Mouse (Mus musculus) neural tube, embryonic 15.5 days (tissue): ENCODE data around the gene Sun3. TPM values are rescaled to one million over a fixed set of nuclear protein-coding genes. Genes with fewer than 3 reads are reported as not detected.

Experiments used
- ATAC-seq: fragments of 200-750 bp; cut with Nextera tagmentation; 2 replicates; pipeline ENCODE4 v1.8.0; 2017; ENCODE audit warnings: mild to moderate bottlenecking, moderate TSS enrichment, moderate library complexity; ENCODE audit not compliant: low FRiP score
- H3K27ac ChIP-seq: fragments of 300-500 bp; sonication (generic); replicated peaks from 2 replicates; pipeline ENCODE4 v1.5.1; 2015; ENCODE audit warnings: mild to moderate bottlenecking, inconsistent platforms
- H3K27me3 ChIP-seq: fragments of 300-500 bp; sonication (generic); replicated peaks from 2 replicates; pipeline ENCODE4 v1.6.1; 2015; ENCODE audit warnings: inconsistent platforms
- H3K36me3 ChIP-seq: fragments of 300-500 bp; sonication (generic); 2 replicates; pipeline ENCODE4 v1.6.1; 2015; ENCODE audit warnings: inconsistent platforms
- H3K4me1 ChIP-seq: fragments of 300-500 bp; sonication (generic); 2 replicates; pipeline ENCODE4 v1.6.1; 2015; ENCODE audit warnings: inconsistent platforms
- H3K4me2 ChIP-seq: fragments of 300-500 bp; sonication (generic); 2 replicates; pipeline ENCODE4 v1.6.1; 2015; ENCODE audit warnings: inconsistent platforms, mild to moderate bottlenecking, moderate library complexity
- H3K4me3 ChIP-seq: fragments of 300-500 bp; sonication (generic); replicated peaks from 2 replicates; pipeline ENCODE4 v1.5.1; 2015; ENCODE audit warnings: mild to moderate bottlenecking, inconsistent platforms
- H3K9ac ChIP-seq: fragments of 300-500 bp; sonication (generic); replicated peaks from 2 replicates; pipeline ENCODE4 v1.6.1; 2015; ENCODE audit warnings: mild to moderate bottlenecking, inconsistent platforms
- H3K9me3 ChIP-seq: fragments of 300-500 bp; sonication (generic); replicated peaks from 2 replicates; pipeline ENCODE4 v1.6.1; 2016; ENCODE audit warnings: inconsistent platforms
- WGBS: fragments of 180-500 bp; shearing (Covaris S2); methylation state at CpG from one replicate; pipeline ENCODE4 v1.1.7; 2015; ENCODE audit warnings: mixed read lengths; 5-methylcytosine and 5-hydroxymethylcytosine counted together
- polyA plus RNA-seq: library from polyadenylated mRNA; unstranded; fragments of >200 nt; fragmentation: Nextera tagmentation; extraction: Ambion mirVana; gene quantifications from 2 replicates; pipeline ENCODE4 v1.2.1, GENCODE M21; 2015

Gene Sun3
- polyA plus RNA-seq, 1 experiment from 2014 or later: 0.13 TPM

- no peak for ATAC-seq
- WGBS: 88% methylated on average over 4 of the region's 4 CpGs
Measured at GRCm38 (mm10) chr11:8978154-8978553, 70.6 kb downstream of the Sun3 start.

GRCm38 (mm10) chr11:8973166-8973565 lies 75.6 kb downstream of the Sun3 start, which contains the start of gene Pkd1l1:
Gene Pkd1l1 (minus strand): TSS chr11:8973266.
- no peak for ATAC-seq
- no peak within 1 kb of the TSS for H3K9ac ChIP-seq
- H3K27ac ChIP-seq: no peak within 1 kb of the TSS
- WGBS: 62% methylated on average over 3 of the region's 3 CpGs
- H3K4me1 ChIP-seq: peaks cover 9% of the 10 kb centered on the region
- H3K36me3 ChIP-seq: no peaks in the 10 kb centered on the region
- H3K4me2 ChIP-seq: no peak within 1 kb of the TSS
- H3K27me3 ChIP-seq: no peaks in the 10 kb centered on the region
- H3K9me3 ChIP-seq: no peaks in the 10 kb centered on the region
- no peak within 1 kb of the TSS for H3K4me3 ChIP-seq

More at GRCm38 (mm10) chr11:8978154-8978553, 70.6 kb downstream of the Sun3 start:
- Histone ChIP-seq H3K9me3 (no peaks in the 10 kb centered on the region), H3K4me3 (no peak overlapping the region), H3K27ac (no peak overlapping the region), H3K36me3 (no peaks in the 10 kb centered on the region), H3K4me1 (peaks cover 9% of the 10 kb centered on the region), H3K27me3 (no peaks in the 10 kb centered on the region), H3K4me2 (no peak overlapping the region), H3K9ac (no peak overlapping the region)

- WGBS: 85% methylated on average over 6 of the region's 6 CpGs
- no peak for ATAC-seq
- no peaks in the 10 kb centered on the region for H3K27me3 ChIP-seq
Measured at GRCm38 (mm10) chr11:8972093-8972492, 76.7 kb downstream of the Sun3 start.

GRCm38 (mm10) chr11:8970509-8970908 lies 78.3 kb downstream of the Sun3 start:
- ATAC-seq: no peak
- WGBS: 82% methylated on average over 9 of the region's 9 CpGs
- H3K27ac ChIP-seq: no peak overlapping the region
- no peaks in the 10 kb centered on the region for H3K9me3 ChIP-seq
- H3K36me3 ChIP-seq: no peaks in the 10 kb centered on the region
- no peak overlapping the region for H3K4me3 ChIP-seq
- no peaks in the 10 kb centered on the region for H3K27me3 ChIP-seq
- H3K4me1 ChIP-seq: no peaks in the 10 kb centered on the region
- no peak overlapping the region for H3K9ac ChIP-seq
- H3K4me2 ChIP-seq: no peak overlapping the region

More at GRCm38 (mm10) chr11:8972093-8972492, 76.7 kb downstream of the Sun3 start:
- H3K4me2 ChIP-seq: no peak overlapping the region
- peaks cover 9% of the 10 kb centered on the region for H3K4me1 ChIP-seq
- no peak overlapping the region for H3K4me3 ChIP-seq
- H3K27ac ChIP-seq: no peak overlapping the region
- H3K36me3 ChIP-seq: no peaks in the 10 kb centered on the region
- no peaks in the 10 kb centered on the region for H3K9me3 ChIP-seq
- H3K9ac ChIP-seq: no peak overlapping the region

GRCm38 (mm10) chr11:8968094-8968493 lies 80.7 kb downstream of the Sun3 start:
- no peaks in the 10 kb centered on the region for H3K4me1 ChIP-seq
- H3K4me3 ChIP-seq: no peak overlapping the region
- WGBS: 94% methylated on average over 7 of the region's 7 CpGs
- no peaks in the 10 kb centered on the region for H3K9me3 ChIP-seq
- ATAC-seq: no peak
- no peak overlapping the region for H3K9ac ChIP-seq
- H3K36me3 ChIP-seq: no peaks in the 10 kb centered on the region
- no peak overlapping the region for H3K4me2 ChIP-seq
- H3K27me3 ChIP-seq: no peaks in the 10 kb centered on the region
- H3K27ac ChIP-seq: no peak overlapping the region

Other genes starting within 250 kb of the Sun3 start
- gene Pkd1l1, start 75.7 kb downstream of the Sun3 start, polyA plus RNA-seq: 0.10 and 0.20 TPM in 2 replicates
- 11.0 and 13.8 TPM in 2 replicates for gene Hus1, start 37.8 kb downstream of the Sun3 start, polyA plus RNA-seq
- 2.5 TPM in 2 replicates for gene Gm11992, start 397 bp downstream of the Sun3 start, polyA plus RNA-seq
- 8.0 and 10.2 TPM in 2 replicates for gene Upp1, start 69.1 kb upstream of the Sun3 start, polyA plus RNA-seq
- gene Abca13, start 143.0 kb upstream of the Sun3 start, polyA plus RNA-seq: 0.01 TPM in 2 replicates